Comparison of ENCODE assay signal across 1 mouse cellular context in the genomic region with DNA sequence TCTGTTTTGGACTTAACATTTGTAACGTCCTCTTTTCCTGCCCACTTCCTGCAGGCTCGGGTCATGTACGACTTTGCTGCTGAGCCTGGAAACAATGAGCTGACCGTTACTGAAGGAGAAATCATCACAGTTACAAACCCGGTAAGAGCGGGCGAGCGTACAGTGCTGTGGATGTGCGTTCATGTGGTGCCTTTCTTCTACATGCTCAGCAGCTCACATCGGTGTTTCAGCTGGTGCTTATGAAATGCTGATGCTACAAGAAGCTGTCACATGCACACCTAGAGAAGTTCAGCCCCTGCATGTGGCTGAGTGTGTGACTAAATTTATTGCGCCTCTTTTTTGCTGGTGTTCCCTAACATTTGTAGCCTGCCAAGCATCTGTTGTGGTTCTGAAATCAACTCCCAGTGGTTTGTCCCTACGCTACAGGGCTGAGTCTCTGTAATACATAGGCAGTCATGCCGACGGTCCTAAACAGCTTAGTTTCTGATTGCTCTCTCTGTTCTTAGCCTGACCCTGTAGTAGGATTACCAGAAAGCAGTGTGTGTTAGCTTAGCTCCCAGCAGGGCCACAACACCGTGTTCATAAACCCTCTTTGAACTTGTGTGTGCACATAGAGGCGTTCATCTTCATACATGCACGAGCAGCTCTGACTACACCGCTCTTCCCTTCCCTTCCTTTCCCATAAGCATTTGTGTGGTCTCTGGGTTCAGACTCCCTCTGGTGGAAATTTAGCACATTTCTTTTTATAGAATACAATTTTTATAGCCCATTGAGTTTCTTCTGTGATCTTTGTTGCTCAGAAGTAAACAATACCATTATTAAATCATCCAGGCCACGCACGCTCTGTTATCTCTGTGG.
TF ChIP-seq lines count a peak whose summit lies in the region.

No protein-coding gene starts in this region.

TF ChIP-seq in CH12.LX, 34 proteins besides CTCF, POLR2A, EP300 and RAD21 (continued from another document):
- TF ChIP-seq POLR2AphosphoS2 (IDR thresholded peaks at IDR 0.05; ENCODE audit: low read depth, low read length): no peak
